ENCODE assay signal across 14 mouse cellular contexts in the genomic region with DNA sequence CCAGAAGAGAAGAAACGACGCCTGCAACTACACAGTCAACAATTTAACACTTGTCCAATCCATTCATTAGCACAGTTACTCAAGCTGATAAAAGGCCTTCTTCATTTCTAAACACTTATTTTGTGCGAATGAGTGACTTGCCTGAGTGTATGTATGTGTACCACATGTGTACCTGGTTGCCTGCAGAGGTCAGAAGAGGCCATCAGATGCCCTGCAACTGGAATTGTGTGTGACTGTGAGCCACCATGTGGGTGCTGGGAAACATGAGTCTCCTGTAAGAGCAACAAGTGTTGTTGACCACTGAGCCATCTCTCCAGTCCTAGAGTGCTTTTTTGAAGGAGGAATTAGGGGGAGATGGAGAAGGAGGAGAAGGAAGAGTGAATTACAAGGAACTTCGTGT.
"Had no signal": no experiment of that assay in that cellular context is flagged by ENCODE, and none has a peak within 500 bp of the region (broad histone marks: within the 10 kb centered on the region; RNA-seq: fewer than 3 reads in every experiment).

No protein-coding gene starts in this region.

- DNase-seq: kidney, adult 8-10 months; kidney, postnatal 10 days; kidney, postnatal 4 days; lung, adult 18-20 months; lung, postnatal 14 days; thymus, postnatal 25 days had no signal

- H3K36me3 ChIP-seq: kidney, embryonic 15.5 days; liver, embryonic 12.5 days; liver, embryonic 15.5 days; lung, embryonic 15.5 days; midbrain, embryonic 12.5 days; midbrain, embryonic 15.5 days had no signal

- H3K9ac ChIP-seq: kidney, embryonic 15.5 days; liver, embryonic 12.5 days; liver, embryonic 15.5 days; lung, embryonic 15.5 days; midbrain, embryonic 12.5 days; midbrain, embryonic 15.5 days had no signal

- H3K4me1 ChIP-seq: kidney, embryonic 15.5 days; liver, embryonic 12.5 days; liver, embryonic 15.5 days; lung, embryonic 15.5 days; midbrain, embryonic 12.5 days; midbrain, embryonic 15.5 days had no signal

- H3K4me2 ChIP-seq: kidney, embryonic 15.5 days; liver, embryonic 12.5 days; liver, embryonic 15.5 days; lung, embryonic 15.5 days; midbrain, embryonic 12.5 days; midbrain, embryonic 15.5 days had no signal

- H3K27me3 ChIP-seq: kidney, embryonic 15.5 days; liver, embryonic 12.5 days; liver, embryonic 15.5 days; lung, embryonic 15.5 days; midbrain, embryonic 12.5 days; midbrain, embryonic 15.5 days had no signal

- H3K4me3 ChIP-seq: kidney, embryonic 15.5 days; liver, embryonic 12.5 days; liver, embryonic 15.5 days; lung, embryonic 15.5 days; midbrain, embryonic 12.5 days; midbrain, embryonic 15.5 days had no signal

- H3K9me3 ChIP-seq: kidney, embryonic 15.5 days; liver, embryonic 12.5 days; liver, embryonic 15.5 days; lung, embryonic 15.5 days; midbrain, embryonic 12.5 days; midbrain, embryonic 15.5 days had no signal

- ATAC-seq: intestine, embryonic 16.5 days; liver, embryonic 12.5 days; midbrain, embryonic 15.5 days had no signal

- H3K27ac ChIP-seq: kidney, embryonic 15.5 days; liver, embryonic 12.5 days; liver, embryonic 15.5 days; lung, embryonic 15.5 days; macrophage; midbrain, embryonic 12.5 days; midbrain, embryonic 15.5 days had no signal
